Mouse (Mus musculus) ES-Bruce4 (cell line): Measurements from ENCODE around the gene Pagr1a. TPM values are rescaled to one million over a fixed set of nuclear protein-coding genes. Genes with fewer than 3 reads are reported as not detected.

Source experiments
- H3K27ac ChIP-seq: 2 replicates; pipeline ENCODE4 v1.5.1; 2012; ENCODE audit warnings: low read length, inconsistent platforms; ENCODE audit not compliant: insufficient read depth
- H3K27me3 ChIP-seq: 2 replicates; pipeline ENCODE4 v1.6.1; 2012; ENCODE audit warnings: mild to moderate bottlenecking, low read length, inconsistent platforms; ENCODE audit not compliant: control insufficient read depth, poor library complexity, insufficient read depth, severe bottlenecking
- H3K36me3 ChIP-seq: 2 replicates; pipeline ENCODE4 v1.6.1; 2012; ENCODE audit warnings: inconsistent platforms, mild to moderate bottlenecking, low read length, moderate library complexity; ENCODE audit not compliant: control insufficient read depth, poor library complexity, insufficient read depth, severe bottlenecking
- H3K4me1 ChIP-seq: one replicate; pipeline ENCODE4 v1.8.1; 2011; ENCODE audit warnings: low read length; ENCODE audit not compliant: control insufficient read depth, insufficient read depth
- H3K4me3 ChIP-seq: 2 replicates; pipeline ENCODE4 v1.5.1; 2011; ENCODE audit warnings: low read depth, mild to moderate bottlenecking, low read length
- H3K9ac ChIP-seq: 2 replicates; pipeline ENCODE4 v1.6.1; 2012; ENCODE audit warnings: low read depth, mild to moderate bottlenecking, inconsistent platforms; ENCODE audit not compliant: poor library complexity, severe bottlenecking
- H3K9me3 ChIP-seq: replicated peaks from 2 replicates; pipeline ENCODE4 v1.6.1; 2012; ENCODE audit warnings: mild to moderate bottlenecking, low read length, inconsistent platforms; ENCODE audit not compliant: control insufficient read depth, poor library complexity, insufficient read depth, severe bottlenecking
- CTCF ChIP-seq: IDR thresholded peaks from one replicate; pipeline ENCODE4 v1.8.1; 2011; ENCODE audit warnings: low read depth, low read length
- EP300 ChIP-seq: IDR thresholded peaks from 2 replicates; pipeline ENCODE4 v1.6.1; 2011; ENCODE audit warnings: low read depth, low read length; ENCODE audit not compliant: insufficient read depth
- POLR2A ChIP-seq: IDR thresholded peaks from one replicate; pipeline ENCODE4 v1.8.1; 2011; ENCODE audit warnings: low read length; ENCODE audit not compliant: insufficient read depth
- polyA plus RNA-seq: library from polyadenylated mRNA; stranded (reverse); fragments of >200 nt; gene quantifications from 2 replicates; pipeline ENCODE4 v1.2.4, GENCODE M21; 2011; ENCODE audit warnings: low read depth; ENCODE audit not compliant: missing spikeins, insufficient read depth, insufficient read length

The Pagr1a gene
- polyA plus RNA-seq, 1 experiment, result 27.9 TPM

- no peaks in the 10 kb centered on the region for H3K9me3 ChIP-seq
- H3K27me3 ChIP-seq, result no peaks in the 10 kb centered on the region
- peaks cover 14% of the 10 kb centered on the region; the same call in 1 of the 2 replicates for H3K36me3 ChIP-seq
- H3K9ac ChIP-seq, result peak overlapping the region; percentile 29
- TF ChIP-seq POLR2A, result no peak
- TF ChIP-seq EP300, result no peak
- TF ChIP-seq CTCF, result no peak
- 0 out of 2 replicates have a peak overlapping the region, but pooled peaks have one; percentile 5 for H3K27ac ChIP-seq
- no peaks in the 10 kb centered on the region for H3K4me1 ChIP-seq
- H3K4me3 ChIP-seq, result peak overlapping the region; percentile 41
These were observed 41.7 kb downstream of the Pagr1a start for GRCm38 (mm10) chr7:126975493-126975892.

GRCm38 (mm10) chr7:126967361-126967760 is 49.8 kb downstream of the Pagr1a start:
- Histone ChIP-seq H3K4me1 (no peaks in the 10 kb centered on the region), H3K9ac (no peak overlapping the region), H3K27me3 (no peaks in the 10 kb centered on the region), H3K27ac (no peak overlapping the region), H3K9me3 (no peaks in the 10 kb centered on the region), H3K4me3 (no peak overlapping the region), H3K36me3 (no peaks in the 10 kb centered on the region)
- no peak for TF ChIP-seq EP300
- TF ChIP-seq CTCF, result no peak
- TF ChIP-seq POLR2A, result no peak

- H3K4me3 ChIP-seq, result no peak overlapping the region
- H3K27ac ChIP-seq, result no peak overlapping the region
- no peak overlapping the region for H3K9ac ChIP-seq
- H3K36me3 ChIP-seq, result no peaks in the 10 kb centered on the region
- H3K4me1 ChIP-seq, result no peaks in the 10 kb centered on the region
- H3K9me3 ChIP-seq, result no peaks in the 10 kb centered on the region
- TF ChIP-seq CTCF (no peak), EP300 (no peak), POLR2A (no peak)
- no peaks in the 10 kb centered on the region for H3K27me3 ChIP-seq
These were observed 51.6 kb downstream of the Pagr1a start for GRCm38 (mm10) chr7:126965568-126965967.

Other genes starting within 250 kb of the Pagr1a start
- gene Ypel3, start 240.4 kb downstream of the Pagr1a start, polyA plus RNA-seq, result 56.8 and 62.1 TPM in 2 replicates
- 1.7 TPM in 2 replicates for gene Tbx6, start 235.9 kb downstream of the Pagr1a start, polyA plus RNA-seq
- gene Ppp4c, start 224.9 kb downstream of the Pagr1a start, polyA plus RNA-seq, result 111 and 127 TPM in 2 replicates
- gene Fam57b, start 219.7 kb downstream of the Pagr1a start, polyA plus RNA-seq, result 2.7 and 4.2 TPM in 2 replicates
- gene 4930451I11Rik, start 185.7 kb downstream of the Pagr1a start, polyA plus RNA-seq, result not detected in 2 replicates
- gene Doc2a, start 169.9 kb downstream of the Pagr1a start, polyA plus RNA-seq, result 3.2 and 3.3 TPM in 2 replicates
- gene Hirip3, start 155.4 kb downstream of the Pagr1a start, polyA plus RNA-seq, result 116 and 120 TPM in 2 replicates
- 104 and 118 TPM in 2 replicates for gene Ino80e, start 155.0 kb downstream of the Pagr1a start, polyA plus RNA-seq
- gene Taok2, start 132.6 kb downstream of the Pagr1a start, polyA plus RNA-seq, result 37.9 and 41.0 TPM in 2 replicates
- 16.3 and 17.2 TPM in 2 replicates for gene Tmem219, start 94.4 kb downstream of the Pagr1a start, polyA plus RNA-seq
- 25.5 and 26.8 TPM in 2 replicates for gene Kctd13, start 88.5 kb downstream of the Pagr1a start, polyA plus RNA-seq
- gene Asphd1, start 67.8 kb downstream of the Pagr1a start, polyA plus RNA-seq, result 0.36 and 0.41 TPM in 2 replicates
- 1.4 and 1.9 TPM in 2 replicates for gene Sez6l2, start 66.8 kb downstream of the Pagr1a start, polyA plus RNA-seq
- 42.8 and 53.3 TPM in 2 replicates for gene Cdipt, start 41.4 kb downstream of the Pagr1a start, polyA plus RNA-seq
- gene Cdiptos, start 41.3 kb downstream of the Pagr1a start, polyA plus RNA-seq, result 1.4 and 2.4 TPM in 2 replicates
- gene Mvp, start 2.7 kb downstream of the Pagr1a start, polyA plus RNA-seq, result 17.9 and 18.8 TPM in 2 replicates
- gene Pagr1b, start 868 bp downstream of the Pagr1a start, polyA plus RNA-seq, result 22.1 and 26.6 TPM in 2 replicates
- gene Gm42742, start 3.7 kb upstream of the Pagr1a start, polyA plus RNA-seq, result 2.2 and 23.9 TPM in 2 replicates
- gene Prrt2, start 3.9 kb upstream of the Pagr1a start, polyA plus RNA-seq, result 3.5 and 6.7 TPM in 2 replicates
- gene Maz, start 9.7 kb upstream of the Pagr1a start, polyA plus RNA-seq, result 117 and 123 TPM in 2 replicates
- gene Kif22, start 25.1 kb upstream of the Pagr1a start, polyA plus RNA-seq, result 106 and 109 TPM in 2 replicates
- gene Zg16, start 70.0 kb upstream of the Pagr1a start, polyA plus RNA-seq, result not detected in 2 replicates
- gene AI467606, start 74.0 kb upstream of the Pagr1a start, polyA plus RNA-seq, result 1.6 TPM in 2 replicates
- gene Qprt, start 104.9 kb upstream of the Pagr1a start, polyA plus RNA-seq, result 8.6 and 9.3 TPM in 2 replicates
- gene Spn, start 120.5 kb upstream of the Pagr1a start, polyA plus RNA-seq, result 1.5 and 2.2 TPM in 2 replicates
- gene Cd2bp2, start 178.7 kb upstream of the Pagr1a start, polyA plus RNA-seq, result 98.6 and 120 TPM in 2 replicates
- gene Tbc1d10b, start 191.1 kb upstream of the Pagr1a start, polyA plus RNA-seq, result 42.8 and 55.5 TPM in 2 replicates
- gene Mylpf, start 191.5 kb upstream of the Pagr1a start, polyA plus RNA-seq, result 278 and 351 TPM in 2 replicates
- 52.1 and 57.0 TPM in 2 replicates for gene Zfp553, start 215.7 kb upstream of the Pagr1a start, polyA plus RNA-seq
- gene Sept1, start 215.8 kb upstream of the Pagr1a start, polyA plus RNA-seq, result 210 and 229 TPM in 2 replicates
- 8.2 and 8.7 TPM in 2 replicates for gene Zfp771, start 226.9 kb upstream of the Pagr1a start, polyA plus RNA-seq
- gene Dctpp1, start 243.4 kb upstream of the Pagr1a start, polyA plus RNA-seq, result 133 and 135 TPM in 2 replicates